Mouse (Mus musculus): ENCODE measurements around the gene Erbb2.
A peak's percentile ranks its signal among the peaks of the same experiment; 100 is the strongest.

Gene Erbb2

DNA sequence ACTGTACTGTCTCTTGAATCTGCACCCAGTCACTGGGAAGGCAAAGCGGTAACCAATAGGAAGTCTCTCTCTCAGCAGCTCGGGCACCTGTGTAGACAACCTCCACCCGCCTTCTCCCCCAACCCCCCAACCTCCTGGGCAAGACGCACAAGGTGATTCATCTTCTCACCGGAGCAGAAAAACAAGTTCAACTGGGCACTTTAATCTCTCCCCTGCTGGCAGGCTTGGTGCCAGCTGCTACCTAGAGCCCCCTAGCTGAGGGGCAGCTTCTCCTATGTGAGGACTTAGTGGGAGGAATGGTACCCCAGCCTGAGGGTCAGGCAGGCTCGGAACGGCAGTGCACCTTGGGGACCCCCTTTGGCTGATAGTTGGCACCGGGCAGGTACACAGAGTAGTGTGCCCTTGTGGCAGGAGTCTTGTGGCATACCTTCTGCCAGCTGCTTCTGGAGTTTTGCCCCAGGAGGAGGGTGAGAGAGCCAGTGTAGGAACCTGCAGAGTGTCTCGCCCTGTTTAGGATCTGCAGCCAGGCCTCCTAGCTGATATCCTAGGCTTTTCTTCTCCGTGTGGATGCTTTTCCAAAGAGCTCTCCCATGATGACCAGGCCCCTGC, 6.8 kb downstream of the Erbb2 start:
- no peak for DNase-seq (ENCODE audit: low read depth, low spot score)

DNA sequence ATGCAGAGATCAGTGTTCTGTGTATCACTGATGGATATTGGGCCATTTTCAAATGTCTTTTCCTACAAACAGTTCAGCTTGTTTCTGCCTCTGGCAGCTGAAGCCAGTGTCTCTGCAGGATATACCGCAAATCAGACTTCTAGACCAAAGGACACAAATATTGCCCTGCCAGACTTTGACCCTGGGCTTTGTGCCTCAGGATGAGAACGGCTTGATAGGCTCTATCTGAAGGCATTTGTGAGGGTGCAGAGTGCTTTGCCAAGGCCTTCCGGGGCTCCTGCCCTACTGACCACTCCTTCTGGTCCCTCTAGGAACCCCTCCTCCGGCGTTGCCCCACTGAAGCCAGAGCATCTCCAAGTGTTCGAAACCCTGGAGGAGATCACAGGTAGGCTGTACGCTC, 14.3 kb downstream of the Erbb2 start:
- no peak for DNase-seq (ENCODE audit: low read depth, low spot score)

DNA sequence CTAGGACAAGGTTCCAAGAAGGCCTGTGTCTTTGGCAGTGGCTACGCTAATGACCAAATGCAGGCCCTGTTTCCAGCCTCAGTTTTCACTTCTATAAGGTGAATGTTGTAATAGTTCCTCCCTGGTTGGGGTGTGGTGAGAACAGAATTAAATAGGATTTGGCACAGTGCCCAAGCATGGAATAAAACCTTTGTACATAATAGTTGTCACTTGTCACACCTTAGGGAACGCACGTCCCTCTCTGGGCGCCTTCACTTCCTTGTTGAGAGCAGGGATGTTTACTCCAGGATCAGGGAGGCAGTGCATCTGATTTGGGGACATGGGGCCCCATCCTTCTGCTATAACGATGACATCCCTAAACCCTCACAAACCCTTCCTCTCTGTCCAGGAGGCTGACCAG, 16.2 kb downstream of the Erbb2 start:
- no peak for DNase-seq (ENCODE audit: low read depth, low spot score)

DNA sequence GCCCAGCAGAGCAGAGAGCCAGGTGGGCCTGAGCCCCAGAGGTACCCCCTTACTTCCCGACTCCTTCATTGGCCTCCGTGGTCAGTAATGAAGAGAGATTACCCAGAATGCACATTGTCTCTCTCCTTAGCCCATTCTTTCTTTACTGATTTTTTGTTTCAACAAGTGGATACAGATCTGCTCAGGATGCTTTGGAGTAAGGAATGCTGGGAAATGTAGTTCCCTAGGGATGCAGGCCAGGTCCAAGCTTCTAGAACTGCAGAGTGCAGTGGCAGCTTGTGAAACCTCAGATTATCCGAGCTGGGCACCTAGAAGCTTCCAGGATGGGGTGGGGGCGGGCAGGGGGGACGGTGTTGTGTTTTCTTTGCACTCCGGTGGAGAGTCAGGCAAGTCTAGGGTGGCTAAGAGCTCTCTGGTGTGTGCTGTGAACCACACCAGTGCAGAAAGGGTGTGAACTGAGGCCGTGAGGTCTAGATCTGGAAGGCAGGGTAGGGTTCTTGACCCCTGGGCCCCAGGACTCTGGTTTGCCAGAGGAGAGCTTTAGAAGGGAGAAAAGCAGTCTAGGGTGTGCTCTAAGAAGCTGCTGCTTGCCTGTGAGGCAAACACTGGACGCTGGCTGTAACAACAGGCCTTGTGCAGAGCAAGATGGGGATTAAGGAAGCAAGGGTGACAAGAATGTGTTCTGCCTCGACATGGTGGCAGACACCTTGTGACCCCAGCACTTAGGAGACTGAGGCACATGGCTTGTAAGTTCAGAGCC, 19.7 kb downstream of the Erbb2 start:
- no peak for DNase-seq (ENCODE audit: low read depth, low spot score)

DNA sequence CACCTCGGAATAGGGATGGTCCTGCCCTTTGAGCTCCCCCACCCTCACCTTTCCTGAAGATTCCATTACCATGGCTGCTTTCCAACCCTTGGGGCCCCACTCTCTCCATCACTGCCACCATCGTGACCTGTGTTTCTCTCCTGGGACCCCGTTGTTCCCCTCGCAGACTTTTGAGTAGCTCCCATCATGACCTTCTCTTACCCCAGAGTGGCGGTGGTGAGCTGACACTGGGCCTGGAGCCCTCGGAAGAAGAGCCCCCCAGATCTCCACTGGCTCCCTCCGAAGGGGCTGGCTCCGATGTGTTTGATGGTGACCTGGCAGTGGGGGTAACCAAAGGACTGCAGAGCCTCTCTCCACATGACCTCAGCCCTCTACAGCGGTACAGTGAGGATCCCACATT, 23.5 kb downstream of the Erbb2 start:
- no peak for DNase-seq (ENCODE audit: low read depth, low spot score)

DNA sequence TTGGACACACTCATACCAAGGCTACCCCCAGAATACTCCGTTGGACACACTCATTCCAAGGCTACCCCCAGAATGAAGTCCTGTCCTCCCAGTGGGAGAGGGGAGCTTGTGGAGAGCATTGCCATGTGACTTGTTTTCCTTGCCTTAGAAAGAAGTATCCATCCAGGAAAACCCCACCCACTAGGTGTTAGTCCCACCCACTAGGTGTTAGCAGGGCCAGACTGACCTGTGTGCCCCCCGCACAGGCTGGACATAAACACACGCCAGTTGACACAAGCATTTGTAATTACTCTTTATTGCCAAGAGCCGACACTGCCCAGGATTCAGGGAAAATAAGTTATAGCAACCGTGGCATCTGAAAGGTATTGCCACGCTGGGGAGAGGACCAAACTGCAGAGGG, 25.2 kb downstream of the Erbb2 start:
- DNase-seq (ENCODE audit: low read depth, low spot score): no peak

DNA sequence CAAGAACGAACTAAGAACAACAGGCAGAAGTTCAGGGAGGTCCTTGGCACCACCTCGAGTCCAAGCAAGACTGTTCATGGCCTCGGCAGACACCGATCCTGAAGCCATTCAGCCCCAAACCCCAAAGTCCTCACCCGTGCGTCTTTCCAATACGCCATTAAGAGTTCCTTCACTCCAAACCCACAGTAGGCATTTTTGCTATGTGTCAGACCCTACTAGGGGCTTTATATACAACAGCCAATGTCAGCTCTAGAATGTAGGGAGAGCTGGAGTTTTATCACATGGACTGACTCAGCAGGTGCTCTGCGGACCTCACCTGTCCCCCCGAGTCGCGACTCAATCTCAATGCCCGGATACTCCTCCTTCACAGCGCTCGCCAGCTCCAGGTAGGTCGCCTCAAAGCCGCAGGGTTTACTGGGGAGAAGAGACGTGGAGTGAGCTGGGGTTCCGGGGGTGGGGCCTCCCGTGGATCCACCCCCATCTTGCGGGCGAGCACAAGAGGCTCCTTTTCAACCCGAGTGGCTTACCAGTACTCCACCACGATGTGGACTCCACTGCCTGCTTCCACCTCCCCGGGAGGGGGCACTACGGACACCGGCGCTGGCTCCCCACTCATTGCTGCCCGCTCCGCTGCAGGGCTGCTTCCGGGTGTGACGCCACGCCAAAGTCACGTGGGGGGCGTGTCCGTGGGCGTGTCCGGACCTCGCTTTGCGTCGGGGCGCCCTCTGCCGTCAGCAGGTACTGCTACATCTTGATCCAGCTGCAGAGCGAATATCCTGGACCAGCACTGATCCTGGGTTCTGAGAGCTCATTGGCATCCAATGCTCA, 26.3 kb downstream of the Erbb2 start, which contains the start of gene Mien1:
TSS of gene Mien1 (minus strand) at position 661 of the 828 bp plus-strand sequence.
- DNase-seq (ENCODE audit: low read depth, low spot score): peak; percentile 97

DNA sequence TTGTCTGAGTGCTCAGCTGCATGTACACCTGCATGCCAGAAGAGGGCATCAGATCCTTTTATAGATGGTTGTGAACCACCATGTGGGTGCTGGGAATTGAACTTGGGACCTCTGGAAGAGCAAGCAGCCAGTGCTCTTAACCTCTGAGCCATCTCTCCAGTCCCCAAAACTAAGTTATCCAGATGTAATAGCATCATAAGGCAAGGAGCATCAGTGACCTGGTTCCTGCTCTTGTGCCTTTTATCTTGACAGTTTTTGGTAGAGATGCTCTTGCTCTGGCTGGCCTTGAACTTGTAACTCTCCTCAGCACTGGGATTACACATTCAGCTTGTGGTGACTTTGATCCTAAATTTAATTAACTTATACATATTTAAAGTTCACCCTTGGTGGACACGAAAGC, 31.4 kb downstream of the Erbb2 start:
- peak; percentile 53 for DNase-seq (ENCODE audit: low read depth, low spot score)

DNA sequence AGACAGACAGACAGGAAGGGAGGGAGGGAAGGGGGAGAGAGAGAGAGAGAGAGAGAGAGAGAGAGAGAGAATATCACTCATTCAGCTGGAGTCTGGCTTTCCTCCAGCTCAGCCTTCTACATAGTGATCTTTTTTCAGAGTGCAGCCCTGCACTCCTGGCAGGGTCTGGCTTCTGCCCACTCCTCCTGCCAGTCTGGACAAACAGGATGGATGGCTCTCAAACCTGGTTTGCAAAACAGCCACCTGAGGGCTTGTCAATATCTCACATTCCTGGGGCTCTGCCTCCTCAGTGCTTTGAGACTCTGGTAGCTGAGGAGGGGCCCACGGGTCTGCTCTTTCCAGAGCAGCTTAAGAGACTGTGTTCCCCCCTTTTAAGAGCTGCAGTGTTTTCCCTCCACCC, 33.0 kb downstream of the Erbb2 start:
- no peak for DNase-seq (ENCODE audit: low read depth, low spot score)

DNA sequence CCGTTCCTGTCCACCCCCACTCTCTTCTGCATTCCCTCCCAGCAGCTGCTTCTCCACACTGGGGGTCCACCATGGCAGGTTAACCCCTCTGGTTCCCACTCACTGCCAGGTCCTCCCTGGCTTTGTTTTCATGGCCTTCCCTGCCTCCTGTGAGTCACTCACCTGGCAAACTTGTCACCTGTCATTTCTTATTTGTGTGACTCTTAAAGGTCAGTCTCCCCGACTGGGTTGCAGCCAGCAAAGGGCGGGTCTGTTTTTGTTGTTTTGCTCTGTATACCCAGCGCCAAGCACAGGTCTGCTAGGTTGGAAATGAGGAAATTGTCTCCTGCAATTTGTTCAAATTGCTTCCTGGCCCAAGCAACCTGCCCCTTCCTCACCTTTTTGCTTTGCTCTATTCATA, 33.4 kb downstream of the Erbb2 start:
- no peak for DNase-seq (ENCODE audit: low read depth, low spot score)

DNA sequence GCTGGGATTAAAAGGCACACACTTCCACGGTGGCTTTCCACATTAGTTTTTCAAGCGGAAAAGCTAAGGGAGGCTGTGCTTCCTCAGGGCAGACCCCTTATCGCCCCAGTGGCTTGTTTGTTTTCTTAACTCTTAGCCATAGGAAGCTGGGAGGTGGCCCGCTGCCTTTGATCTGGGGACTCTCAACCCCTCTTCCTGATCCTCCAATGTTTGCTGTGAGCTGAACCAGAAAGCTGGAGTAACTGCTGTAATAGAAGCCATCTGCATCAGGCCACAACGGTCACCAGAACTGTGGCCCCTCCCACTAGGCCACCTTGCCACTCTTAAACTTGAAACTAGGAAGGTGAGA, 33.9 kb downstream of the Erbb2 start, which contains the start of gene Grb7:
TSS of gene Grb7 (plus strand) at position 182 of the 349 bp plus-strand sequence.
- DNase-seq (ENCODE audit: low read depth, low spot score): no peak

DNA sequence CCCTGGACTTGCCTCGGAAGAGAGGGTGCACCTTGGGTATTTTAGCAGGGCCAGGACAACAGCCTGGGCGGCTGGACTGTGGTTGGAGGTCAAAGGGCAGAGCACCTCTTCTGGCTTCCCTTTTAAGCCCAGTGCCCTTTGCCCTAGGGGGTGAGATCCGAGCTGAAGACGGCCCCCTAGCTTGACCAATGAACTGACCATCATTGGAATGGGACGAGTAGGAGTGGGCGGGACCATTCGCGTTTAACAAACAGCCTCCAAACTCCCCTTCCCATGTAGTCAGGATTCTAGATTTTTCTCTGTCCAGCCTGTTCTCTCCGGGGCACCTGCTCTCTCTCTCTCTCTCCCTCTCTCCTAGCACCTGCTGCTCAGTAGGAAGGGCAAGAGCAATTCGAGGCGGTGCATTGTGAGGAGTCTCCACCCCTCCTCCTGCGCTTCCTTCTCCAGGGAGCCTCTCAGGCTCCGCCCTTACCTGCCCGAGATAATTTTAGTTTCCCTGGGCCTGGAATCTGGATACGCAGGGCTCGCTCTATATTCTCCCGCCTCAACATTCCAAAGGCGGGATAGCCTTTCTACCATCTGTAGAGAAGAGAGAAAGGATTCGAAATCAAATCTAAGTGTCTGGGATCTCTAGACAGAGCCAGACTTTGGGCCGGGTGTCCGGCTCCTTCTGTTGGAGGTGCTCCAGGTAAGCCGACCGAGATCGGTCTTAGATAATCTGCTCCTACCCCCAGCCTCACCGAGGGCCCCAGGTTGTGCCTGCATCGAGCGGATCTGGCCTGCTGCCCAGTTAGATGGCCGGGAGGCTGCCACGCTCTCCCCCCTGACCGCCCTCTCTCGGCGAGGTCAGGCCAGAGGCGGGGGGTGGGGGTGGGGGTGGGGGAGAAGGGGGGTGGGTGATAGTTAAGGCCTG, 34.5 kb downstream of the Erbb2 start:
- peak; percentile 75 for DNase-seq (ENCODE audit: low read depth, low spot score)

DNA sequence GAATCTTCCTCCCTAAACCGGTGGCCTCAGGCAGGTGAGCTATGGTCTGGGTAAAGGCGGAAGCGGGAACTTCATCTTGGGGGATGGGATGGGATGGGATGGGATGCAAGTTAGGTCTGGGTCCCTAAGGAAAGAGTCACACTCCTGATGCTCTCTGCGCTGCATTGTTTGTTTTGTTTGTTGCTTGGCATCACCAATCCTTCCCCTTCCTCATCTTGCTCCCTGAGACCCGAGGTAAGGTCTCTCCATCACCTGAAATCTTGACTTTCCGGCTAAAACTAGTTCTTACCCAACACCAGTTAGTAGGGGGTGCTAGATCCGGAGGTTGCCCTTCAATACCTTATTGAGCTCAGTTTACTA, 35.2 kb downstream of the Erbb2 start:
- peak; percentile 59 for DNase-seq (ENCODE audit: low read depth, low spot score)

DNA sequence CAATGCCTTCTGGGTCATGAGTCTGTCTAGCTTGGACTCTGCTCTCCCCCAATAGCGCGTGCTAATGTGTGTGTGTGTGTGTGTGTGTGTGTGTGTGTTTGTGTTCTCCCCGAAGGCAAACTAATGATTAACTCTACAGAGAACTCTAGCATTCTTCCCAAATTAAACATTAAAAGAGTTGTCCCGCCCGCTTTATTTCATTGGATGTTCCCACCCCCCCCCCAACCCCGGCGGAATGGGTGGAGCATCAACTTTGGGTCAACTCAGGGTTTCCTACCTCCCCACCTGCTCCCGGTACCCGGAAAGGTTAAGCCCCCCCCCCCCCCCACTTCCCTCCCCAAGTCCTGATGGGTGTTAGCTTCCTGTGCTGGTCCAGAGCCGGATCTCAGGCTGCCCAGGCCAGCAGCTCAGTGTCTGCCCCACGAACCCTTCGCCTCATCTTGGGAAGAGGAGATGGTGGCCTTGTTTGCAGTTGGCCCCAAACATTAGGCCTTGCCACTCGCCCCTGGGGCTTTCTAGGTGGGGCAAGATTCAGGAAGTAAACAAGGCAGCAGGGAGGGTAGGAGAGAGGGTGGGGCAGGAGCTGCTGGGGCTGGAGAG, 36.0 kb downstream of the Erbb2 start:
- DNase-seq (ENCODE audit: low read depth, low spot score): peak; percentile 59

DNA sequence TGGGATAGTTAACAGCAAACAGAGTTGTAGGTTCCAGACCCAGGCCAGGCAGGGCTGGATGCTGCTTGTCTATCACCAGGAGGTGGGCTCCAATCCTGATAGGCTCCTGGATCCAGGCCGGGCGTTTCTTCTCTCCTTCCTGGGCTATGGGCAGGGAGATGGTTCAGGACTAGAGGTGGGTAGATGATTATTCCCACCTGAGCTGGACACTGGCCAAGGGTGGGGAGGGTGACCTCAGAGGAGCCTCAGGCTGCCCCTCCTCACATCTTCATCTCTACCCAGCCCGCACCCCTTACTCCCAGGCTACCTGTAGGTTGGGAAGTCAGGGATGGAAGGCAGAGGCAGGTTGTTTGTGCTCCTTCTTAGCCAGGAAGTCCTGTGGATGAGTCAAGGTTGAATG, 37.1 kb downstream of the Erbb2 start:
- no peak for DNase-seq (ENCODE audit: low read depth, low spot score)

DNA sequence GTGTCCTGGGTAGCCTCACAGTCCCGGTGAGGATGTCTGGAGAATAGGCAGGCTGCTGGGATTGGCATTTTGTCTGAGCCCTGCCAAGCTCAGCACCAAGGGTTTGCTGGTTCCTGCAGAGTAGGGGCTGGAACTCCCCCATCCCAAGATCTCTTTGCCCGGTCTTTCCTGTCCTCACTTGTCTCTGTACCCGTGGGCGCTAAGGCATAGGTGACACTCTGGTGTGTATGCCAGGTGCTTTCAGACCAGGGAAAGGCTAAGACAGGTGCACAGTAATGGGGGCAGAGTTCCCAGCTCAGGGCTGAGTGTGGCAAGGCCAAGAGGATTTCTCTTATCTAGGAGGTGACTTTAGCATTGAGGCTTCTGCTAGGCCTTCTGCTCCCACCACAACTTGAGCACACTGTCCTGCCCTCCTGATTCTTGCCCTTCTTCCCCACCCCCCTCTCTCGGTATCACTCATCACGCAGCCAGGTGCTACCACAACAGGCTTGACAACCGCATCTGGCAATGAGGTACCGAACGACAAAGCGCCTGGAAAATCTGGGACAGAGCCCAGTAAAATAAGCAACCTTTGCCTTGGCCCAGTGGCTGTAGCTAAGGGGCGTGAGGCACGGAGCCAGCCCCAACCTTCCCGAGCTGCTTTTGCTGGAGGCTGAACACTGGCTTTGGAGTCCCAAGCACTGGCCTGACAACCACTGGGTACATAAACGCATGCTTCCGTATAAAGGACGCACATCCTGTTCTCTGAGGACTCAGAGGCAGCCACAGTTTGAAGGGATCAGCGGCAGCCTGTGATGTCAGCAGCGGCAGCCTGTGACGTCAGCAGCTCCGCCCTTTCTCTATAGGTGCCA, 37.9 kb downstream of the Erbb2 start:
- DNase-seq (ENCODE audit: low read depth, low spot score): no peak

DNA sequence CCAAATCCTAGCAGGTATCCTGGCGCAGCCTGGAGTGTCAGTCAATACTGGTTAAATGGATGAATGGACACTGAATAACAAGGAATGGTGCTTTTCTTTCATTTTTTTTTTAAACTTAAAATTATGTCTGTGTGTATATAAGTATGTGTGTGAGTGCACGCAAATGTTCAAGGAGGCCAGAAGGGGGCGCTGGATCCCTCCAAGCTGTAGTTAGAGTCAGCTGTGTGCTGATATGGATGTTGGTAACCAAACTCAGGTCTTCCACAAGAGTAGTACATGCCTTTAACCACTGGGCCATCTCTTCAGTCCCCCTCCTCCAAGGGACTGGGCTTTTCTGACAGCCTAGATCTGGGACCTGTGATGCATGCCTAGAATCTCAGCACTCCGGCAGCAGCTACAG, 43.2 kb downstream of the Erbb2 start:
- DNase-seq (ENCODE audit: low read depth, low spot score): peak; percentile 78

DNA sequence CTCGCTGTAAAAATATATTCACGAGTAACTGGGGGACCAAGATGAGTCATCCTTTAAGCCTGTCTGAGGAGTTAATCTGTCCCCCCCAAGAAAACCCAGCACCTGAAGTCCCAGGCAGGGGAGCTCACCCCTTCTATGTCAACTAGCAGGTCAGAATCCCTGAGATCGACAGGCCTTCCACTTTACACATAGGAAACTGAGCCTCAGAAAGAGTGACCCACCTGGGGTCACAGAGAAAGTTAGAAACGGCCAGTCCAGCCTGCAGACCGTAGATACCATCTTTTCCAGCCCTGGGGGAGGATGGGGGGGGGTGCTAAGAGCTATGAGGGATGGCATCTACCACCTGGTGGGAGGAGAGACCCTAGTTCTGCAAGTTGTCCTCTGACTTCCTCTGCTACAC, 44.3 kb downstream of the Erbb2 start:
- no peak for DNase-seq (ENCODE audit: low read depth, low spot score)

DNA sequence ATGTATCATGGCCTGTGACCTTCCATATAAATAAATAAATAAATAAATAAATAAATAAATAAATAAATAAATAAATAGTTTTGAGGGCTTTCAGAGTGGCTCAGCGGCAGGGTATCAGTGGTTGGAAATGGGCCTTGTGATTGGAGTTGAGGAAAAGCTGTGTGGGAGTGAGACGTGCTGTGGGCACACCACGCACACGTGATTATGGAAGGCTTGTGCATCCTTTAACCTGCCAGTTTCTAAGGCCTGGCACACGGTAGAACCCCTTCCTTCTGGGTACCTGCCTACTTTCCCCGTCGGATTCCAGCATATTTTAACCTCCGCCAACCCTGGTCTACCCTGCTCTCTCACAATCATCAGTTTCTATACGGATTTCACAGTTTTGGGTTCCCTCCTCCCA, 44.7 kb downstream of the Erbb2 start:
- DNase-seq (ENCODE audit: low read depth, low spot score): no peak
